Mouse (Mus musculus) fibroblast of lung, adult 2 months (primary cell): ENCODE data around the gene Fancd2.

Experiments
- DNase-seq: peaks from one replicate; pipeline ENCODE4 v3.0.0-alpha.2; 2011; ENCODE audit warnings: low read depth

Gene Fancd2

GRCm38 (mm10) chr6:113530932-113531839 is at the start of gene Fancd2, which contains the start of gene Emc3:
Gene Fancd2, plus strand, starts transcription at chr6:113531682.
Gene Emc3, minus strand, starts transcription at chr6:113531652.
- DNase-seq = no peak

GRCm38 (mm10) chr6:113482477-113483099 is 48.9 kb upstream of the Fancd2 start:
- no peak for DNase-seq

GRCm38 (mm10) chr6:113483100-113483615 is 48.3 kb upstream of the Fancd2 start, which contains the start of gene Creld1:
Gene Creld1, plus strand, starts transcription at chr6:113483297.
- peak; percentile 53 for DNase-seq

- DNase-seq = no peak
Observed at GRCm38 (mm10) chr6:113483729-113484128, 47.8 kb upstream of the Fancd2 start.

- DNase-seq = peak; percentile 73
Observed at GRCm38 (mm10) chr6:113487125-113487576, 44.3 kb upstream of the Fancd2 start.

GRCm38 (mm10) chr6:113489410-113489809 is 42.1 kb upstream of the Fancd2 start:
- DNase-seq = no peak

GRCm38 (mm10) chr6:113492101-113492864 is 39.2 kb upstream of the Fancd2 start:
- no peak for DNase-seq

- DNase-seq = peak; percentile 6
Observed at GRCm38 (mm10) chr6:113494258-113494788, 37.2 kb upstream of the Fancd2 start.

GRCm38 (mm10) chr6:113495071-113495675 is 36.3 kb upstream of the Fancd2 start:
- DNase-seq = no peak

GRCm38 (mm10) chr6:113499346-113499745 is 32.1 kb upstream of the Fancd2 start:
- no peak for DNase-seq

- no peak for DNase-seq
Observed at GRCm38 (mm10) chr6:113501388-113502084, 29.9 kb upstream of the Fancd2 start, which contains the start of gene Prrt3. Gene Prrt3, minus strand, starts transcription at chr6:113501931.

GRCm38 (mm10) chr6:113502801-113503200 is 28.7 kb upstream of the Fancd2 start:
- DNase-seq = no peak

- DNase-seq = no peak
Observed at GRCm38 (mm10) chr6:113505689-113506088, 25.8 kb upstream of the Fancd2 start.

- no peak for DNase-seq
Observed at GRCm38 (mm10) chr6:113507130-113507529, 24.4 kb upstream of the Fancd2 start.

- no peak for DNase-seq
Observed at GRCm38 (mm10) chr6:113508272-113508946, 23.1 kb upstream of the Fancd2 start.

GRCm38 (mm10) chr6:113508947-113509280 is 22.6 kb upstream of the Fancd2 start:
- DNase-seq = no peak

GRCm38 (mm10) chr6:113513944-113514343 is 17.5 kb upstream of the Fancd2 start:
- DNase-seq = no peak

GRCm38 (mm10) chr6:113514600-113514999 is 16.9 kb upstream of the Fancd2 start:
- no peak for DNase-seq

GRCm38 (mm10) chr6:113517434-113518080 is 13.9 kb upstream of the Fancd2 start:
- no peak for DNase-seq

GRCm38 (mm10) chr6:113522310-113522709 is 9.2 kb upstream of the Fancd2 start:
- peak; percentile 71 for DNase-seq
